In genomic region chr9:121983504-121983903, GRCm38 (mm10) we compare ENCODE assay signal across 8 mouse cellular contexts. TPM values are rescaled to one million over a fixed set of nuclear protein-coding genes. Genes with fewer than 3 reads are reported as not detected.
DNase-seq lines count a peak whose midpoint lies in the region; ATAC-seq and TF ChIP-seq lines count a peak whose summit lies in the region.

No protein-coding gene starts in this region.

- peak; percentile 38 for DNase-seq in ES-E14 (ENCODE audit: low read depth, low spot score)
- DNase-seq in brain, adult 2 months (ENCODE audit: low read depth, low spot score): peak; percentile 86
- peak; percentile 74 to 80 for DNase-seq in heart, postnatal 36 days
- peak; percentile 60 to 85 for DNase-seq in layer of hippocampus, adult 8-10 months (ENCODE audit: low spot score in 2 of 2)
- DNase-seq in lung, postnatal 25 days (ENCODE audit: low spot score): peak; percentile 57
- peak; percentile 77 for DNase-seq in right cerebral cortex, postnatal 25 days
- no peak for DNase-seq in adipocyte (ENCODE audit: low spot score)

- peaks cover 12% of the 10 kb centered on the region; the same call in 1 of the 2 replicates for H3K36me3 ChIP-seq in ES-E14 (ENCODE audit: control insufficient read depth, insufficient read depth, low read length, poor library complexity, severe bottlenecking)

- intact Hi-C loops in heart, postnatal 36 days (cut with DNase I): no loop called here

- no peak overlapping the region; the same call in 1 of the 2 replicates for H3K9ac ChIP-seq in ES-E14 (ENCODE audit: insufficient read depth, low read depth, low read length, poor library complexity, severe bottlenecking)

- H3K9me3 ChIP-seq in ES-E14 (ENCODE audit: control insufficient read depth, insufficient read depth, low read depth, low read length): no peaks in the 10 kb centered on the region

- H3K4me1 ChIP-seq in ES-E14 (ENCODE audit: control insufficient read depth in 2 of 2, insufficient read depth in 2 of 2, low read length in 2 of 2, poor library complexity in 1 of 2): peaks cover 0 to 6% of the 10 kb centered on the region in 2 experiments; a peak in 2 of 4 replicates

- in situ Hi-C loops in ES-E14 (cut with MboI; ENCODE audit: low sequenced_read_pairs in 2 of 2, unreplicated experiment in 2 of 2): no loop called here

- ATAC-seq in erythroid progenitor cell, adult 5-6 weeks (replicated peaks; ENCODE audit: low FRiP score, poor library complexity, severe bottlenecking): 0 out of 2 replicates have a peak, but pooled peaks have one; percentile 25

- no peak overlapping the region for H3K4me3 ChIP-seq in ES-E14 (ENCODE audit: insufficient read depth in 1 of 2, low read depth in 1 of 2, low read length in 2 of 2, poor library complexity in 1 of 2, severe bottlenecking in 1 of 2)

- H3K27ac ChIP-seq in ES-E14 (ENCODE audit: insufficient read depth, low read depth, low read length, poor library complexity, severe bottlenecking): no peak overlapping the region

TF ChIP-seq in ES-E14, 5 proteins besides CTCF, POLR2A, EP300 and RAD21:
- TF ChIP-seq HCFC1 (IDR thresholded peaks at IDR 0.05; ENCODE audit: borderline replicate concordance, insufficient read depth, low read length) (no peak), MAFK (IDR thresholded peaks at IDR 0.05; ENCODE audit: insufficient read depth, low read depth, low read length) (no peak), CHD2 (IDR thresholded peaks at IDR 0.05; ENCODE audit: low read depth, low read length) (no peak), ZNF384 (IDR thresholded peaks at IDR 0.05; ENCODE audit: low read depth, low read length) (no peak), ZC3H11A (IDR thresholded peaks at IDR 0.05; ENCODE audit: borderline replicate concordance, low read depth, low read length) (no peak)
TF ChIP-seq in ES-E14: peak in this region for 0.

RNA-seq across cellular contexts. Expression of gene Pomgnt2, which starts 13.4 kb away (rescaled TPM):
- 12.9 and 21.6 TPM in 2 replicates for total RNA-seq in ES-E14 (2012; rRNA removed)
- not detected in 2 replicates for total RNA-seq in erythroid progenitor cell, adult 5-6 weeks (2015; ENCODE audit: low replicate concordance)
- total RNA-seq in erythroid progenitor cell, adult 5-6 weeks (2017; ENCODE audit: low replicate concordance): 0.64 TPM in 1 of 2 replicates, not detected in the other
- 10 to 100 TPM; 10.6 to 14.9 TPM for total RNA-seq in heart, postnatal 36 days (2021)
- total RNA-seq in layer of hippocampus, adult 8-10 months (2022): 10 to 100 TPM; 37.2 to 46.1 (median 43.4) TPM

RNA-seq across cellular contexts. Expression of gene Fam198a, which starts 32.7 kb away (rescaled TPM):
- 0.32 and 0.36 TPM in 2 replicates for total RNA-seq in ES-E14 (2012; rRNA removed)
- not detected in 2 replicates for total RNA-seq in erythroid progenitor cell, adult 5-6 weeks (2015; ENCODE audit: low replicate concordance)
- total RNA-seq in erythroid progenitor cell, adult 5-6 weeks (2017; ENCODE audit: low replicate concordance): not detected in 2 replicates
- total RNA-seq in heart, postnatal 36 days (2021): 1 to 10 TPM in 1 of 2 experiments, under 1 TPM in 1; 0.95 to 1.8 TPM
- 1 to 10 TPM; 5.4 to 7.6 (median 7.0) TPM for total RNA-seq in layer of hippocampus, adult 8-10 months (2022)
